Mouse (Mus musculus) liver, postnatal 0 days (tissue): ENCODE measurements around the gene Olfr1396.

ENCODE experiments used
- CTCF ChIP-seq: sonication (generic); IDR thresholded peaks from 2 replicates; pipeline ENCODE4 v1.5.1; 2016; ENCODE audit warnings: antibody characterized with exemption, low read depth
- EP300 ChIP-seq: IDR thresholded peaks from 2 replicates; pipeline ENCODE4 v1.6.1; 2016; ENCODE audit warnings: antibody characterized with exemption, low read depth, mild to moderate bottlenecking

DNA sequence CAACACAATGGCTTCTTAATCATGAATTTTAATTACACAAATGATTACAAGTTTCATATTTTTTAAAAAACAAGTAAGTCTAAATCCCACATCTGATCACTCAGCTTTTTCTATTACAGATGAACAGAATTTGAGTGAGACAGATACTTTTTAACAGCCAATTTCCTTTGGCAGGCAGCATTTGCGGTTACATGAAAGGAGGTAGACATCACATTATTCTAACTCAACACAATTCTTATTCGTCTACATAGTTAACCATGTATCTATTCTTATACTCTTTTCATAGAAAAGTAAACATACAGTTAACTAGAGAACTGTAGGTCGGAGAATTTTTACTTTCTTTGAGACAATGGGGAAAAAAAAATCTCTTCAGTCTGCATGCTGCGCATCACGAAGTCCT is 24.1 kb downstream of the Olfr1396 start:
- no peak for TF ChIP-seq CTCF
- TF ChIP-seq EP300, result no peak
